Mouse (Mus musculus): ENCODE results near the gene Itga9.

Gene Itga9

GRCm38 (mm10) chr9:118654969-118655368 is 48.5 kb downstream of the Itga9 start:
- DNase-seq: no peak

- DNase-seq: no peak
Measured at GRCm38 (mm10) chr9:118655726-118656125, 49.2 kb downstream of the Itga9 start.

- no peak for DNase-seq
Measured at GRCm38 (mm10) chr9:118658159-118658558, 51.7 kb downstream of the Itga9 start.

GRCm38 (mm10) chr9:118659809-118660208 is 53.3 kb downstream of the Itga9 start:
- DNase-seq: no peak

GRCm38 (mm10) chr9:118660259-118660658 is 53.8 kb downstream of the Itga9 start:
- DNase-seq: no peak

GRCm38 (mm10) chr9:118662026-118662425 is 55.5 kb downstream of the Itga9 start:
- DNase-seq: no peak

GRCm38 (mm10) chr9:118662476-118662875 is 56.0 kb downstream of the Itga9 start:
- DNase-seq: no peak

GRCm38 (mm10) chr9:118663938-118664337 is 57.4 kb downstream of the Itga9 start:
- no peak for DNase-seq

- DNase-seq: no peak
Measured at GRCm38 (mm10) chr9:118666069-118666468, 59.6 kb downstream of the Itga9 start.

GRCm38 (mm10) chr9:118669696-118670095 is 63.2 kb downstream of the Itga9 start:
- DNase-seq: no peak

GRCm38 (mm10) chr9:118674277-118674676 is 67.8 kb downstream of the Itga9 start:
- no peak for DNase-seq

GRCm38 (mm10) chr9:118674761-118675160 is 68.3 kb downstream of the Itga9 start:
- DNase-seq: no peak

- no peak for DNase-seq
Measured at GRCm38 (mm10) chr9:118675573-118676170, 69.2 kb downstream of the Itga9 start.

- no peak for DNase-seq
Measured at GRCm38 (mm10) chr9:118676692-118677091, 70.2 kb downstream of the Itga9 start.

GRCm38 (mm10) chr9:118677349-118677748 is 70.9 kb downstream of the Itga9 start:
- no peak for DNase-seq

- DNase-seq: no peak
Measured at GRCm38 (mm10) chr9:118678020-118678750, 71.7 kb downstream of the Itga9 start.

GRCm38 (mm10) chr9:118678759-118679158 is 72.3 kb downstream of the Itga9 start:
- DNase-seq: no peak

- DNase-seq: no peak
Measured at GRCm38 (mm10) chr9:118681506-118681905, 75.0 kb downstream of the Itga9 start.

GRCm38 (mm10) chr9:118682154-118682553 is 75.7 kb downstream of the Itga9 start:
- DNase-seq: no peak

- DNase-seq: no peak
Measured at GRCm38 (mm10) chr9:118683507-118683906, 77.0 kb downstream of the Itga9 start.

GRCm38 (mm10) chr9:118684343-118684742 is 77.9 kb downstream of the Itga9 start:
- DNase-seq: no peak

- DNase-seq: no peak
Measured at GRCm38 (mm10) chr9:118686166-118686961, 79.9 kb downstream of the Itga9 start.

GRCm38 (mm10) chr9:118688248-118688647 is 81.8 kb downstream of the Itga9 start:
- DNase-seq: no peak
